Mouse (Mus musculus) neural tube, embryonic 12.5 days (tissue): ENCODE data around the gene Blnk. TPM values are rescaled to one million over a fixed set of nuclear protein-coding genes. Genes with fewer than 3 reads are reported as not detected.

Source experiments
- microRNA-seq: library from miRNA; unstranded; fragments of <30 nt; microRNA quantifications from one replicate; pipeline ENCODE4, GENCODE M21; 2017
- polyA plus RNA-seq: library from polyadenylated mRNA; unstranded; fragments of >200 nt; fragmentation: Nextera tagmentation; extraction: Ambion mirVana; gene quantifications from 2 replicates; pipeline ENCODE4 v1.2.1, GENCODE M21; 2016

The Blnk gene
- polyA plus RNA-seq, 1 experiment from 2014 or later = 0.58 TPM

Small RNA genes within 50 kb of the gene (microRNA-seq; reads per million reads assigned to microRNA genes)
- gene Mir8092 = 1.5 reads per million

Other genes starting within 250 kb of the Blnk start
- gene Cc2d2b, start 245.8 kb downstream of the Blnk start, polyA plus RNA-seq = 0.08 and 0.32 TPM in 2 replicates
- 28.2 and 35.1 TPM in 2 replicates for gene Ccnj, start 163.3 kb downstream of the Blnk start, polyA plus RNA-seq
- 9.7 and 11.9 TPM in 2 replicates for gene Zfp518a, start 99.8 kb downstream of the Blnk start, polyA plus RNA-seq
- 0.15 and 0.17 TPM in 2 replicates for gene Dntt, start 34.7 kb upstream of the Blnk start, polyA plus RNA-seq
- gene Opalin, start 82.6 kb upstream of the Blnk start, polyA plus RNA-seq = not detected in 2 replicates
- gene Tll2, start 212.3 kb upstream of the Blnk start, polyA plus RNA-seq = 1.1 and 1.5 TPM in 2 replicates